Mouse (Mus musculus) heart, adult 2 months (tissue): ENCODE measurements at regions not wholly inside any gene's neighbourhood (a gene's known extent, or its start where the extent isn't known, plus 50 kb on each side); places are given as distances from the start of the nearest gene placed in this dataset.
A peak's percentile ranks its signal among the peaks of the same experiment; 100 is the strongest.

Experiments used
- DNase-seq, 2 experiments: peaks; one replicate each; pipeline ENCODE4 v3.0.0; 2021
- H3K27ac ChIP-seq: fragments of 200-600 bp; 2 replicates; pipeline ENCODE4 v1.8.1; 2022
- H3K27me3 ChIP-seq: fragments of 200-500 bp; 2 replicates; pipeline ENCODE4 v1.6.1; 2012; ENCODE audit warnings: mild to moderate bottlenecking, low read length, inconsistent platforms, mixed read lengths; ENCODE audit not compliant: control insufficient read depth, insufficient read depth
- H3K36me3 ChIP-seq: fragments of 200-500 bp; 2 replicates; pipeline ENCODE4 v1.6.1; 2012; ENCODE audit warnings: low read length, inconsistent platforms; ENCODE audit not compliant: control insufficient read depth, insufficient read depth
- H3K4me1 ChIP-seq: fragments of 200-500 bp; 2 replicates; pipeline ENCODE4 v1.6.1; 2011; ENCODE audit warnings: low read length; ENCODE audit not compliant: control insufficient read depth, insufficient read depth
- H3K4me3 ChIP-seq: fragments of 200-600 bp; 2 replicates; pipeline ENCODE4 v1.8.1; 2022
- H3K79me2 ChIP-seq: fragments of 200-500 bp; replicated peaks from 2 replicates; pipeline ENCODE4 v1.6.1; 2012; ENCODE audit warnings: mild to moderate bottlenecking, inconsistent platforms, low read length, moderate library complexity, mixed read lengths; ENCODE audit not compliant: control insufficient read depth, insufficient read depth
- H3K9ac ChIP-seq: fragments of 200-500 bp; 2 replicates; pipeline ENCODE4 v1.6.1; 2012; ENCODE audit warnings: low read depth, mild to moderate bottlenecking, control low read depth, inconsistent platforms, low read length, mixed read lengths
- CTCF ChIP-seq: fragments of 200-600 bp; IDR thresholded peaks from 2 replicates; pipeline ENCODE4 v1.8.1; 2022; ENCODE audit warnings: antibody characterized with exemption, mild to moderate bottlenecking, moderate library complexity
- EP300 ChIP-seq: fragments of 200-500 bp; IDR thresholded peaks from 2 replicates; pipeline ENCODE4 v1.6.1; 2011; ENCODE audit warnings: low read depth, low read length, control low read depth; ENCODE audit not compliant: insufficient read depth
- POLR2A ChIP-seq: fragments of 200-500 bp; IDR thresholded peaks from 2 replicates; pipeline ENCODE4 v1.6.1; 2011; ENCODE audit warnings: mild to moderate bottlenecking, low read depth, low read length, control low read depth; ENCODE audit not compliant: insufficient read depth
- WGBS: fragments of 180-500 bp; shearing (Covaris S2); methylation state at CpG from one replicate; pipeline ENCODE4 v1.1.7; 2018; 5-methylcytosine and 5-hydroxymethylcytosine counted together
- intact Hi-C: fragments of 180-260 bp; cut with DNase I; formaldehyde crosslinking; loops from one replicate; pipeline ENCODE4 v1.15.1; 2025

DNA sequence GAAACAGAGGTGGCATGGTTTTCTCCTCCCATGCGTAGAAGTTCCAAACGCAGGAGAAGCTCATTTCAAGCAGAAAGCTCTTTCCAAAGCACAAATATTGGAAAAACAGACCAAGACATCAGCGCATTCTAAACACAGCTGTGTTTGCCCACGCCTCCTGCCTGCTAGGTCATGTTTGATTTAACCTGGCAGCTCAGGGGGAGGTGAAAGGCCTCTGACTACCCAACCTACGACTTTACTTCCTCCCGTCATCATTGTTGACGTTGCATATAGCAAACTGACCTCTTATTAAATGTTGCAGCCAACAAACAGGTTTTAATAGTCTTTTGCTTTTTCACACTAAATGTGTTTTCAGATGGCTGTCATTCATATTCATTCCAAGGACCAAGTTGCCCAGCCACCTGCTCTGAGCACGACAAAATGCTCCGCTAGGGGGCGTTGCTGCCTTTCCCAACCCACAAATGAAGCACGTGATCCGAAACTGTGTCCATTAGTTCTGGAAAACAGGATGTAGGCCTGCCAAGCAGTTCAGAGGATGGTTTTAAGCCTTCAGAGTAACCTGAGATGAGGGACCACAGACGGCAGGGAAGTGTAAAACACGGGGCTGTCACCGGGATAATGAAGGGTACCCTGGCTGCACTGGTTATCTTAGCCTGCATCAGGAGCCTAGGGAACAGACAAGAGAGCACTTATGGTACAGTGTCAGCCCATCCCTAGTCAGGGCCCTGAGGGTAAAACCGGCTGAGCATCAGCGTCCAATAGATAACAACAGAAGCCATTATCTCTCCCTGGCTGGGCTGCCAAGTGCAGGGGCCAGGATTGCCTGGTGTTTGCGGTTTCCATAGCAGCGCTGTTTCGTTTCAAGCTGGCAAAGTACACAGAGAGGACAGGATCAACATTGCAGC lies 67.6 kb upstream of the Noct start:
- Histone ChIP-seq H3K4me3 (no peak overlapping the region), H3K27ac (peak overlapping the region; percentile 48; the same call in 1 of the 2 replicates), H3K79me2 (no peaks in the 10 kb centered on the region), H3K9ac (no peak overlapping the region), H3K4me1 (peaks cover 3% of the 10 kb centered on the region; the same call in 1 of the 2 replicates), H3K36me3 (no peaks in the 10 kb centered on the region), H3K27me3 (no peaks in the 10 kb centered on the region)
- no peak for TF ChIP-seq POLR2A
- peak; percentile 80 for TF ChIP-seq CTCF
- 0 out of 2 replicates have a peak, but pooled peaks have one; percentile 15 for TF ChIP-seq EP300
- intact Hi-C loops: loop anchor here (5.0 kb wide), 1 partner anchor 66 kb away; the partner anchor contains the start of gene Noct
- WGBS: 38% methylated on average over 20 of the region's 20 CpGs
- peak; percentile 72 to 85 for DNase-seq

DNA sequence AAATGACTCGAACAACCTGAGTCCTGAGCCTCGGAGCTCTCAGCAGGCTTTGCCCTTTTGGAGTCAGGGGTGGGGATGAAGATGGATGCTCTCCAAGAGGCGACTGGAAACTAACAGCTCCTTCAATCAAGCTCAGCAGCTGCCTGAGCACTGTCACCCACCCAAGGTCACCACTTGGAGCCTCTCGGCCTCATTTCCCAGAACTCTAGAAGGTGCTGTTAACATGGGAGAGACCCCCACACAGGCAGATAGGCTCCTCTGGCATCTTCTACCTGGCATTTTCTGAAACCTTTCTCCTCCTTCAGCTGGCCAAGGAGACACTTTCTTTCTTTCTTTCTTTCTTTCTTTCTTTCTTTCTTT lies 67.0 kb upstream of the Noct start:
- 27% methylated on average over 4 of the region's 4 CpGs for WGBS
- intact Hi-C loops: loop anchor here (5.0 kb wide), 1 partner anchor 65 kb away; the partner anchor contains the start of gene Noct

DNA sequence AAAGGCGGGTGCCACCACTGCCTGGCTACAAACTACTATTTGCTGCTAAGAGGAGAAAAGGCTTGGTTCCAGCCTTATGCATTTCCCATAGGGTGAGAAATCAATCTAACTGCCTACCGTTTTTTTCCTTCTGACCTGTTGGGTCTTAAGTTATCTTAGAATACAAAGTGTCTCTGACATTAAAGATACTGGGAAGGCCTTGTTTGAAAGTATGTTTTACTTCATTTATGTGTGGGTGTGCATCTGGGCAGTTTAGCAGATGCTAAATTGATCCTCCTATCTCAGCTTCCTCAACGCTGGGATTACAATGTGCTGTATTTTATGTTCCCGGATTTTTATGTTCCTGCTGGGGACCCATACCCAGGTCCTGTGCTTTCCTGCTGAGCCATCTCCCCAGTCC lies 65.8 kb upstream of the Noct start:
- TF ChIP-seq EP300 (no peak), POLR2A (no peak), CTCF (no peak)
- no peaks in the 10 kb centered on the region for H3K79me2 ChIP-seq
- intact Hi-C loops: loop anchor here (5.0 kb wide), 1 partner anchor 64 kb away; the partner anchor contains the start of gene Noct
- no peak overlapping the region for H3K9ac ChIP-seq
- H3K27ac ChIP-seq: no peak overlapping the region
- H3K36me3 ChIP-seq: no peaks in the 10 kb centered on the region
- H3K4me1 ChIP-seq: peaks cover 3% of the 10 kb centered on the region; the same call in 1 of the 2 replicates
- no peak overlapping the region for H3K4me3 ChIP-seq
- no peak for DNase-seq
- WGBS: 78% methylated on average over 4 of the region's 4 CpGs
- H3K27me3 ChIP-seq: no peaks in the 10 kb centered on the region

More for the DNA sequence above, 67.0 kb upstream of the Noct start:
- no peak for DNase-seq
- Histone ChIP-seq H3K4me3 (no peak overlapping the region), H3K36me3 (no peaks in the 10 kb centered on the region), H3K27ac (peak overlapping the region; percentile 48; the same call in 1 of the 2 replicates), H3K4me1 (peaks cover 3% of the 10 kb centered on the region; the same call in 1 of the 2 replicates), H3K79me2 (no peaks in the 10 kb centered on the region), H3K27me3 (no peaks in the 10 kb centered on the region), H3K9ac (no peak overlapping the region)
- TF ChIP-seq CTCF: no peak
- TF ChIP-seq EP300: no peak
- TF ChIP-seq POLR2A: no peak

DNA sequence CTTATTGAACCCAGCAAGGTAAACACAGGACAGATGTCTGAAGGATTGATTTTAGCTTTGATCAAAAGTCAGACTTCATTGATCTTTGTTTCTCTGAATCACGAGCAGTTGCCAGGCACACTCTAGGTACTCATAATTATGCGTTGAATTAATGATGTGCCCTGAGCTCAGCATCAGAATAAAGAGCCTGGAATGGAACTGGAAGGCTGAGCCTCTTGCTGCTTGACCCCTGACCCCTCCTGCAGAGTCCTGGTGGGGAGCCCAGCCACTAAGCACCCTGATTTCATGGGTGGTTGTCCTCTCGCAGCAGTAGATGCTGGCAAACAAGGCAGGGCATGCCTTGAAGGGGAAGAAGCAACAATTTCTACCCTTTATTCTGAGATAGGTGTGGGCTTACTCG lies 64.9 kb upstream of the Noct start:
- Histone ChIP-seq H3K36me3 (no peaks in the 10 kb centered on the region), H3K79me2 (no peaks in the 10 kb centered on the region), H3K27ac (no peak overlapping the region), H3K4me3 (no peak overlapping the region), H3K4me1 (peaks cover 3% of the 10 kb centered on the region; the same call in 1 of the 2 replicates), H3K27me3 (no peaks in the 10 kb centered on the region), H3K9ac (no peak overlapping the region)
- WGBS: 80% methylated on average over 4 of the region's 4 CpGs
- DNase-seq: no peak
- intact Hi-C loops: loop anchor here (5.0 kb wide), 1 partner anchor 63 kb away; the partner anchor contains the start of gene Noct
- TF ChIP-seq CTCF (no peak), POLR2A (no peak), EP300 (no peak)

DNA sequence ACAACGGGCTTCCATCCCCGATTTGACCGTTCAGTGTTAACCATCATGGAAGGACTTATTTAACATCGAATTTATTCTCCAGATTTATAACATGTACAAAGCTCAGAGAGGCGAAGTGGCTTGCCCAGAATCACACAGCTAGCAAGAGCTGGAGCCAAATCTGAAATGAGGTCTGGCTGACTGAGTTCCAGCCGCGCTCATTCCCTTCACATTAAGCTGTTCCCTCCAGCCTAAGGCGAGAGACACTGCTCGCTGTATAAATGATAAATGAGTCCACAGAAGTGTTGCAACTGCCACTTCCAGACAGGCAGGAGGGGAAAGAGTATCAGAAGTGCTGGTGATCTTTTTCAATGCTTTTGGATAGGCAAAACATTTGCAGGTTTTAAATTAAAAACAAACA lies 64.4 kb upstream of the Noct start:
- no peaks in the 10 kb centered on the region for H3K79me2 ChIP-seq
- DNase-seq: no peak
- no peaks in the 10 kb centered on the region for H3K36me3 ChIP-seq
- no peaks in the 10 kb centered on the region for H3K27me3 ChIP-seq
- no peak overlapping the region for H3K9ac ChIP-seq
- WGBS: 77% methylated on average over 9 of the region's 9 CpGs
- no peak overlapping the region for H3K4me3 ChIP-seq
- intact Hi-C loops: loop anchor here (5.0 to 10.0 kb wide), 2 partner anchors 62 to 775 kb away; partner anchors contain the start of gene Noct
- TF ChIP-seq EP300 (no peak), CTCF (no peak), POLR2A (no peak)
- H3K27ac ChIP-seq: no peak overlapping the region
- H3K4me1 ChIP-seq: peaks cover 3% of the 10 kb centered on the region; the same call in 1 of the 2 replicates
